Mouse (Mus musculus) layer of hippocampus, postnatal 36 days (tissue): ENCODE results near the gene Grap. TPM values are rescaled to one million over a fixed set of nuclear protein-coding genes. Genes with fewer than 3 reads are reported as not detected.
A peak's percentile ranks its signal among the peaks of the same experiment; 100 is the strongest.
"Not testable (repeated sequence)": the region's sequence is repeated elsewhere in the genome, so short reads cannot be mapped to it uniquely, and the experiment has no call there.

Experiments used
- DNase-seq, 2 experiments: peaks; one replicate each; pipeline ENCODE4 v3.0.0; 2022
- total RNA-seq, 2 experiments: library from RNA; stranded (reverse); gene quantifications; 2 replicates each; pipeline ENCODE4 v1.2.3; 2021

Gene Grap
- total RNA-seq, 2 experiments from 2014 or later: 4.5 to 6.9 TPM

DNA sequence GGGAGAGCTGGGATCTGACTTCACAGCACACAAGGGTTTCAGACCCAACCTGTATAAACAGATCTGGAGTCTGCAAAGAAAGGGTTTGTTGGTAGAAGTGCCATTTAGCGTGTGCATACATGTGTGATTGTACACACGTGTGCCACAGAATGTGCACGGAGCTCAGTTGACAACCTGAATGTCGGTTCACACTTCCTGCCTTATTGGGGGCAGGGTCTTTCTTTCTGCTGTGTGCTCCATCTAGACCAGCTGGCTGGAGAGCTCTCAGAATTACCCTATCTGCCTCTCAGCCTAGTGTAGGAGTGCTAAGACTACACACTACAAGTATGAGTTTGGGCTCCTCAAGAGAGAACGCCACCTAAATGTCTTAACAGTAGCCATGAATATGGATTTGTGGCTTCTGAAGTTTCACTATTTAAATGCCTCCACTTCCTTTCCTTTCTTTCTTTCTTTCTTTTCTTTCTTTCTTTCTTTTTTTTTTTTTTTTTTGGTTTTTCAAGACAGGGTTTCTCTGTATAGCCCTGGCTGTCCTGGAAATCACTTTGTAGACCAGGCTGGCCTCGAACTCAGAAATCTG, 13.4 kb upstream of the Grap start:
- no peak for DNase-seq

DNA sequence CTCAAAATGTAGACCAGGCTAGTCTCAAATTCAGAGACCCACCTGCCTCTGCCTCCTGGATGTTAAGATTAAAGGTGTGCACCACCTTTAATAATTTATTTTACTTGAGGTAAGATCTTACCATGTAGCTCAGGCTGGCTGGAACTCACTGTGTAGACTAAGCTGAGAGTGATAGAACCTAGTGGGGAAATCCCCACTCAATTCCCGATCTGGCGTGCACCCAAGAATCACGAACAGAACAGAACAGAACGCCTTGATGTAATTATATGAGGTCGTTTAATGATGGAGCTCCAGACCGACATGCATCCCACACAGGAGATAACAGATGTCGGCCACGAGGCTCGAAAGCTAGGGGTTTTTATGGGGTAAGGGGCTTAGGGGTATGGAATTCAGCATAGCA, 12.5 kb upstream of the Grap start:
- DNase-seq: not testable (repeated sequence)

DNA sequence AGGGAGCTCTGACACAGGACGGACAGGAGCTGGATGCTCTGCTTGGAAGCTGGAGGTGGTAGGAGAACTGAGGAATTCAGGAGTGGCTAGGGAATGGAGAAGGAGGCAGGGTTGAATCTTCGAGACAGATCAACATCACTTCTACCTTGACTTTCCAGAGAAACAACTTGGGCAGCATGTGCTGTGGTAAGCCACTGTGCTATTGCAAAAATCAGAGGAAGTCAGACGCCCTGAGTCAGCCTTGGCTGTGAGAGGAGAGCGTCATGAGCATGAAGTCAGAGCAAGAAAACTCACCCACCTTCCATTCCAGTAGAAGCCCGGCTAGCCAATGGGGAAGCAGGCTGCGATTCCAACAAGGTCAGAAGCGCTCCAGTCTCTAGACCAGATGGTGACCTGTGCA, 11.0 kb upstream of the Grap start:
- no peak for DNase-seq

DNA sequence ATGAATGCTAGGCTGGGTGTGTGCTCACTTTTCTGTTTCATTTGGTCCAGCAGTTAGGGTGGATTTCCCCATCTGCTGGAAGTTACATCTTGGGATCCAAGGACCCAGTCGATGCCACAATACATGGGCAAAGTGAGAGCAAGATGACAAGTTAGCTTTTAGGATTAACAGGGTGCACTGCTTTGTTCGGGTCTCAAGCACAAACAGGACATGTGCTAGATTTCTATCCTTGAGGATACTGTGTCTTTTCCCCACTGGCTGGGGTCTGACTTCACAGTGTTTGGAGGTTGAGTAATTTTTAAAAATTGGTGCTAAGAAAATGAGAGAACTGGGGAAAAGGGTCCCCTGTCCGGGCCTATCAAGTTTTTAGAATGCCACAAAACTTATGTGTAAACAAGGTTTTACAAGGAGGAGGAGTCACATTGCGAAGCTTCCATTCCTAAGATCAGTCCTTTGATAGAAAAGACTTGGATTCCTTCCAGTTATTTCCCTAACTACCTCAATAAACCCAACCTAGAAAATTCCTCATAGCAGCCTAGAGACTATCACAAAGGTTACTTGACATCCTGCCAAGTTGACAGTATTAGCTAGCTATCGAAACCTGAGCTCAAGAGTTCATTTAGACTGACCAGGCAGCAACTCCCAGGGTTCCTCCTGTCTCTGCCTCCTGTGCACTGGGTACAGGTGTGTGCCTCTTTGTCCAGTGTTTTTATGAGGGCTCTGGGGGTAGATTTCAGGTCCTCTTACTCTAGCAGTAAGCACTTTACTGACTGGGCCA, 9.7 kb upstream of the Grap start:
- no peak for DNase-seq

DNA sequence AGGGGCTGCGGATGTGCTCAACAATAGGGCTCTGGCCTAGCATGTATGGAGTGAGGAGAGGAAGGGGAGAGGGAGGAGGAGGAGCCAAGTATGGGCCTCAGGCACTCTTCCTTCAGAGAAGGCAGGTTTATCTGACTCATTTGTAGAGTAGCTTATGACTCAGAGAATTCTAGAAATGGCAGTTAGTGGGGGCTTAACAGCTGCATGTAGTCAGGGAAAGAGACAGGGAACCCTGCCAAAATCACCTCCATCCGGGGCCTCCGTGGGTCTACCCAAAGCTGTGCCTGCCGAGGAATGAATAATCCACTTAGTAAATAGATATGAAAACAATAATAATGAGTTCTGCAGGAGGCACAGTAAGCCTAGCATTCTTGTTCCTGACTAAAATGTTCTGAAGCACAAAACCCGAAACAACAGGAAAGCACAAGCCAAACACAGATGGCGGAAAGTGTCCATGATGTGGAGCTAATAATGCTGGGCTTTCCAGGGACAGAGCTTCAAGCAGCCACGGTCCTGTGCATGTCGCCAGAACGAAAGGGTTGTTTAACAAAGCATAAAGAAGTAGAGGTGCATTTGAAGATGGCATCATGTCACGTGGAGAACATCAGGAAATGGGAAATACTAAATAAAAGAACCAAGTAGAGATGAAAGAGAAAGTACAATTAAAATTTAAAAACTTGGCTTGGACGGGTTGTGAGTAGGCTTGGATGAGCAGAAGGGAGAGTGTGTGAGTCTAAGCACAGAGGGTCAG, 8.3 kb upstream of the Grap start:
- peak; percentile 73 to 76 for DNase-seq

DNA sequence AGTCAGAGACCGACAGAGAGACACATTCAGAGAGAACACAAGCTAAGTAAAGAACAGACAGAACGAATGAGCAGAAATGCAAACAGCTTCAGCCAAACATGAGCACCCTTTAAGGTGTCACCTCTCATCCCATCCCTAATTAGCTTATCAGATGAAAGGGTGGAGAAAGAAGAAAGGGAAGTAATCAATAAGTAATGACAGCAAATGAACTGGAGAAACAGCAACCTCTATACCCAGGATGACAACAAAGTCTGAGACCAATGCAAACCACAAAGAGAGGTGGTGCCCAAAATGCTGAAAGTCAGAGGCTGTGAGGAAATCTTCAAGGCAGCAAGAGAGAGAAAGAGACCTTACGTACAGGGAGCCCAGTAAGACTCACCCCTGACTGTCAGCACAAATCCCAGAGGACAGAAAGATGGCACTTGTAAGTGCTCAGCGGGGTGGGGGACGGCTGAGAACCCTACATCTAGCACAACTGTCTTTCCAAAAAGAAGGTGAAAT, 7.7 kb upstream of the Grap start:
- DNase-seq: no peak

DNA sequence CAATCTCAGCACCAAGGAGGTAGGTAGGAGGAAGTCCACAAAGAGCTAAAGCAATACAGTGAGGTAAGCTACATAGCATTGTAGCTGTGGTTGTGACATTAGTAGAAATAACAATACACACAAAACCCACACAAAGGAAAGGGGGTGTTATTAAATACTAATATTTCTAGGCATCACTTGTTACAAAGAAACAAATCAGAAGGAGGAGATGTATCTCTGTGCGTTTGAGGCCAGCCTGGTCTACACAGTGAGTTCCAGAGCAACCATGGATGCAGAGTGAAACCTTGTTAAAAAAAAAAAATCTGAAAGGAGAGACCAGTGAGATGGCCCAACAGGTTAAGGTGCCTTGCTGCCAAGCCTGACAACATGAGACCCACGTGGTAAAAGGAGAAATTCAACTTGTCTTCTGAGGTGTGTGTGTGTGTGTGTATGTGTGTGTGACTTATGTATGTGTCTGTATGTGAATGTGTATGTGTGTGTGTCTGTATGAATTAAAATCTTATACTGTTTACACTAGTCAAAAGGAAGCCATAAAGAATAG, 6.5 kb upstream of the Grap start:
- no peak for DNase-seq

DNA sequence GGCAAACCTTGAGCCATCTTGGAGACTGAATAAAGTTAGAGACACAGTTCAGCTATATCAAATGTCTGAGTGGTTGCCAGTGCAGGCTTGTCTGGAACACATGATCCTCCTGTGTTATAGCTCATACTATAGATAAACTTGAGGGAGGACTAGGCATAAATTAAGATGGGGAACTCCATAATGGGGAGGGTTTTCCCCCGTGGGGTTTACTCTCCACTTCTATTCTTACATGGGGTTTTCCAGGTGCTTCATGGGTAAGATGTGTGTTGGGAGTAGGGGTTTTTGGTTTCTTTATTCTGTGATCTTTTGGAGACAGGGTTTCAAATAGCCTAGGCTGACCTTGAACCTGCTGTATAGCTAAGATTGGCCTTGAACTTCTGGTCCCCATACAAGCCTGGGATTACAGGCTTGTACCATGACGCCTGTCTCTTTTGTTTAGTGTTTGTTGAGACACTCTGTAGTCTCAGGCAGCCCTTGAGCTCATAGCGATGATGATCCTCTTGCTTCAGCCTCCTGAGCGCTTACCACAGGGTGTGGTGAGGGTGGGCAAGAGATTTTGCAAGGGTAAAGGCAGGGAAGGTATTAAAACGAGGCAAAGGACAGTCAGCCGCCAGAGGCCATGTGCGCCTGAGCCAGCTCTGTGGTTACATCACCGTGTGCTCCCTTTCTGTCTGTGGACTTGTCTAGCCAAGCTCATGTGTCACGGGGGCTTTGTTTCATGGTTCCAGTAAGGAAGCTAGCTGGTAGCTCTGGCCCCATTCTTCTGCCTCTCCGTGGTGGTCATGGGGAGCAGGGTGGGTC, 5.8 kb upstream of the Grap start:
- no peak for DNase-seq

DNA sequence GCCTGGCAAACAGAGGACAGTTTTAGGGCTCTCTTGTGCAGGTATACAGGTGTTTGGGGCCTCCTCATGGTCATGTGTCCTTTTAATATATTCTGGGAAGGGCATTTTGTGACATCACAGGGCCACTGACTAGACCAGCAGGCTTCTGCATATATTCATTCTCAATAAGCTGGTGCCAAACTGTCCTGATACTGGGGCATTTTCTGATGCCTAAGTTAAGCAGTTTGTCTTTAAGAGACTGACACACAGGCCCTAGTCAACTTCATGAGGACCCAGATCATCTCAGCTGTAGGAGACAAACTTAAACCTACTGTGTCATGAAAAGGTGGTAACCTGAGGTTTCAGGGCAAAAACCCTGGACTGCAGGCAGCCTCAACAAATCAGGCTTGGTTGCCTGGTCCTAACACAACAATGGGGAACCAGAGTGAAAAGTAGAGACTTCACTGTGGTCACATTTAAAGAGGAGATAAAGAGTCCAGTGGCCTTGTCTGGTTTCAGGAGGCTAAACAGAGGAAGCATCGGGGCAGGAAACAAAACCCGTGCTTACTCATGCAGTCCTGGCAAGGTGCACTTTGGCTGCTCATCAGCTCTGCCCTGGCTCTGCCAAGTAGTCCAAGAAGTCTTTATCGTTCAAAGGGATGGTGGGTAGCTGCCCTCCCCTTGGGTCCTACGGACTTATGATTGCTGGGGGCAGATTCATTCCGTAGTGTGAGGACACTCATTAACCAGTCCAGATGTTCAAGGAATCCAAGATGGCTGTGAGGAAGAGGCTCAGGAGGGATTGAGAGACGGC, 4.9 kb upstream of the Grap start:
- DNase-seq: no peak

DNA sequence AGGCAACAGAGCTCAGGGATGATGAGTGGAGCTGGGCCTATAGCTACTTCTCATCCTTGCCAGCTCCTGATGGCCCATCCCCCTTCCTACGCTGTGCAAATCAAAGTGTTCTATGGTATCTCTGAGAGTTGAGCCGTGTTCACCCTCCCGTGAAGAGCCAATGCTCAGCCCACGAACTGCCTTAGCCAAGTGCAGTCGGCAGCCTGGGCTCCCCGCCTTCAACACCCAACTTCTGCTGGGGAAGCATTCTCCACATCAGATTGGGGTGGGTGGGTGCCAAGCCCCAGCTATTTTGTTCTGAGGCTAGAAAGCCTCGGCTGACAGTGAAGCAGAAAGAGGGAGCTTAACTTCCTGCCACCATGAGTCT, 4.3 kb upstream of the Grap start:
- DNase-seq: peak; percentile 54 to 60

DNA sequence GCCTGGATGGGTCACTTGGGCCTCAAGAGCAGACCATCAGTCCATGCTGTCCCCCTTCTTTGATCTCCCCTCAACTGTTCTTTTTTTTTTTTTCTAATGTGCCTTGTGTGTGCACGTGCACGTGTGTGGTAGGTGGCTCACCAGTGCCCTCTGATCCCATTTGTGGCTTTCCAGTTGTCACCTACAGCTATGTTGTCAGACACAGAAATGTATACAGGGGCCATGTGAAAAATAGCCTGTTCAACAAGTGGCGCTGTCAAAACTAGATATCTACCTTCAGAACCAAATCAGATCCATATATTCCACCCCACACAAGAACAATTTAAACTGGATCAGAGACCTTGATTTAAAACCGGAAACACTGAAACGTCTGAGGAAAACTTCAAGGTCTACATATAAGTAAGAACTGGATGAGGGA, 3.9 kb upstream of the Grap start:
- DNase-seq: no peak

DNA sequence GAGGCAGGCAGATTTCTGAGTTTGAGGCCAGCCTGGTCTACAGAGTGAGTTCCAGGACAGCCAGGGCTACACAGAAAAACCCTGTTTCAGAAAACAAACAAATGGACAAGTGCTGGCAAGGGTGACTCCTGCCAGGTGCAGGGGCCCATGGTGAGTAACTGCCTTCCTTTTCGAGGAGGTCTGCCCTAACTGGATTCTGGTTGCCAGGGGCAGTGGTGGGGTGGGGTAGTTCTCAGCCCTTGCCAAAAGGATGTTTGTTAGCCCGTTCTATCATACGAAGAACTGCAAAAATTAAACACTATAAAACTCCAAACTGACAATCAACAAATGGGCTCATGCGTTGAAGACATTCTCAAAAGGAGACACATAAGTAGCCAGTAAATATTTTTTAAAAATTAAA, 3.4 kb upstream of the Grap start:
- no peak for DNase-seq

DNA sequence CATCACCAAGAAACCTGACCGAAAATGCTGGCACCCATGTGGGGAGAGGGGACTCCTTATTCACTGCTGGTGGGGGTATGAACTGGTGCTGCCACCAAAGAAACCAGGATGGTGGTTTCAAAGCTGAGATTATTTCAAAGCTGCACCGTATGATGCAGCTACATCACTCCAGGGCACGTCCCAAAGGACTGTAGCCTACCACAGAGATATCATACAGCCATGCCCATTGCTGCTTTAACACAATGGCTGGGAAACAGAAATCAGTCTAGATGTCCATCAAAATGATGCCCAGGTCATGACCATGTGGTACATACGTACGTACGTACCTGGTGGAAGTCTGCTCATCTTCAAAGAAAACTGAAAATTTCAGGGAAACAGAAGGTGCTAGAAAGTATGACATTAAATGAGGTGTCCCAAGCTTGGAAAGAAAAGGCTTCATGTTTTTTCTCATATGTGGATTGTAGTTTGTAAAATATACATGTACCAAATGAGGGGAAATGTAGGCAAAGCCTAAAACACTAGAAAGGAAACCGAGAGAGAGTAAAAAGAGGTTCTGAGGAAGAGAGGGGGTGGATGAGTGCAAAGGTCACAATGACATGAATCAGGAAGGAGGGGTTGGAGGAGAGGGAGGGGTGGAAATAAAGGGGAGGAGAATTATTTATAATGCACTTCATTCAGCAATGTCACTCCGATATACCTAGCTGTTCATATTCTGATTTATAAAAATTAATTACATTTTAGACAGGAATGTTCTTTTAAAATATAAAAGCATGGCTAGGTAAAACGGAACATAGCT, 2.4 kb upstream of the Grap start:
- no peak for DNase-seq

DNA sequence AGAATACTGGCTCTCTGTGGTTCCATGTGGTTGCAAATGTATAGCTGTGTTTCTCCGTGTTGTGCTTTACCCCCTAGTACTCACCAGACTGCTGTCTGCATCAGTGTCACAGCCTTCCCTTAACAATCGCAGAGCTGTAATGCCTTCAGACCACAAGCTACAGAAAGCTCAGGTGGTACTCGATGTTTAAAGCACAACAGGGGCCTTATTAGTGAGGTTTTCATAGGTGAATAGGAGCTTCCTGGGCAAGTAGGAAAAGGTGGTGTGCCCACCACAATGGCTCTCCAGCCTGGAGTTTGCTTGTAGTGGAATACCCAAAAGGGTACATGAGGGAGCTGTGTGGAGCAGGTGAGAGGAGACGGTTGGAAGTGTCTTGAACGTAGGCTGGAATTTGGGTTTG, 849 bp upstream of the Grap start:
- DNase-seq: no peak

DNA sequence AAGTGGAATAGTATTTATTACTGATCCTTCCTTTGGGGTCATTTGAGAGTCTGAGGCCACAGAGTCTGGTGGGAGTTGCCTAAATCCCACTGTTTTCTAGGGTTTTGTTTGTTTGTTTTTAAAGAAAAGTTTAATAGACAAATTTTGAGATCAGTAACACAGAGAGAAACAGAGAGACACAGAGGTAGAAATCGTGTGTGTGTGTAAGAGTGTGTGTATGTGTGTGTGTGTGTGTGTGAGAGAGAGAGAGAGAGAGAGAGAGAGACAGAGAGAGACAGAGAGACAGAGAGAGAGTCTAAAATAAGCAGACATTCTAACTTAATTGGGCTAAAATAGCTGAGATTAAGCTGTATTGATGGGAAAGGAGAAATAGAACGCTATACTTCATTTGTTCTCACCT, 503 bp downstream of the Grap start:
- no peak for DNase-seq

DNA sequence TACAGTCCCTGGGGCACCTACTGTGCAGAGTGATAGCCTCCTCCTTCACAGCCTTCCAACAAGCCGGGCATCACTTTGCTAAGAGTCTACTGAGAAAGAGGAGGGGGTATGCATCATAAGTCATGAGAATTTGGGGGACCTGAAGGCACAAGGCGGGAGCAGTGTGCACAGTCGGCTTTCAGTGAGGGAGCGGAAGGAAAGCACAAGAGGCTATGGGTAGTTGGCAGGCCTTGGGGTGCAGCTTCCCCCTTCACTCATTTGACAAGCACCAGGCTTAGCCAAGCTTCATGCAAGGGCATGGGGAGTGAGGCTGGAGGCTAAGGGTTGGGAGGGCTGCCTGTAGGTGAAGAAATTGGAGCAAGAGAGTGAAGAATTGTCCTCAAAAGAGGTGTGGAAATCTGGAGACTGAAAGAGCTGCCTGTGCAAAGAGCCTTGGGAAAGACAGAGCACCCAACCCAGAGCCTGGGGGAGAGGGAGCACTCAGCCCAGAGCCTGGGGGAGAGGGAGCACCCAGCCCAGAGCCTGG, 1.8 kb downstream of the Grap start:
- DNase-seq: no peak

DNA sequence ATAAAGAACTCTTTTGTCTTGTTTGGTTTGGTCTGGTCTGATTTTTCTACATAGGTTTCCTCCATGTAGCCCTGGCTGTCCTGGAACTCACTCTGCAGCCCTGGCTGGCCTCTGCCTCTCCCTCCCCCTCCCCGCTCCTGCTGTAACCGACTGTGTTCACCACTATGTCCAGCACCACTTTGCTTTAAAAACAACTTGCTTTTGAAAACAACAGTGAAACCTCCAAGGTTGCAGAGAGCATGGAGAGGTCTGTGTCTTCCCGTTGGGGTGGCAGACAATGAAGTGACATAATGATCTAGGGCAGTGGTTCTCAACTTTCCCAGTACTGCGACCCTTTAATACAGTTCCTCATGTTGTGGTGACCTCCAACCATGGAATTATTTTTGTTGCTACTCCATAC, 2.6 kb downstream of the Grap start:
- no peak for DNase-seq

DNA sequence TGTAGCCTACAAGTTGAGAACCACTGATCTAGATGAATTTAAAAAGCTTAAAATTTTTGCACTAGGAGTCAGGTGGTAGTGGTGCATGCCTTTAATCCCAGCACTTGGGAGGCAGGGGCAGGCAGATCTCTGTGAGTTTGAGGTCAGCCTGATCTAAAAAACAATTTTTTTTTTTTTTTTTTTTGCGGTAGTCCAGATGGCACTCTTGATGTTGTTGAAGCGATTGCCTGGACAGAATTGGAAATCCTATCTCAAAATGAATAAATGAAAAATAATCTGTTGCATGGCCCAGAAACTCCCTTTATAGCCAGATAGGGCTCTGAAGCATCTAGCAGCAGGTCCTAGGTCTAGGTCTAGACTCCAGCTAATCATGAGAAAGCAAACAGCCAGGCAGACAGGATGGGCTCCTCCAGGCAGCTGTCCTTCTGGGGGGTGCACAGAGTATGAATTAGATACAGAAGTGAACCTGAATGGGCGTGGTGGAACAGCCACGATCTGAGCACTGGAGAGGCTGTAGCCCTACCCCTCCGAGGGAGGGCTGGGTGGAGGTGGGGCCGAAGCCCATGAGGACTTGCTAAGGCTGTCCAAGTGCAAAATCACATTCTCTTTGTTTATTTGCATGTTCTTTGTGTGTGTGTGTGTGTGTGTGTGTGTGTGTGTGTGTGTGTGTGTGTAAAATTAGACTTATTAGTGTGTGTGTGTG, 3.2 kb downstream of the Grap start:
- DNase-seq: no peak

DNA sequence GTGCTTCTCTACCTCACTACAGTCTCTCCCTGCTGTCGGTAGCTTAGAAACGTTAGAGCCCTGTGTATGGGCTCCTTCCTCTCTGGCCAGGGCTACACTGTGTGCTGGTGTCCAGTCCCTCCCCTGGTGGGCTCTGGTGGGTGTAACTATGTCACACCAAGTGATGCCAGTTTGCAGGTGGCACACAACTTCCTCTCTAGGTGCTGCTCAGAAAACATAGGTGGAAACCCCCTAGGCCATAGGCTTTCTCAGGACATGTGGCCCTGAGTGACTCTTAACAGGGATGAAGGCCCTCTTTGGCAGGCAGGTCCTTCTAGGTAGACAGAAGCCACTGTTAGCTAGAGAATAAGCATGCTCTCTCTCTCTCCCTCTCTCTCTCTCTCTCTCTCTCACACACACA, 4.4 kb downstream of the Grap start:
- DNase-seq: no peak

DNA sequence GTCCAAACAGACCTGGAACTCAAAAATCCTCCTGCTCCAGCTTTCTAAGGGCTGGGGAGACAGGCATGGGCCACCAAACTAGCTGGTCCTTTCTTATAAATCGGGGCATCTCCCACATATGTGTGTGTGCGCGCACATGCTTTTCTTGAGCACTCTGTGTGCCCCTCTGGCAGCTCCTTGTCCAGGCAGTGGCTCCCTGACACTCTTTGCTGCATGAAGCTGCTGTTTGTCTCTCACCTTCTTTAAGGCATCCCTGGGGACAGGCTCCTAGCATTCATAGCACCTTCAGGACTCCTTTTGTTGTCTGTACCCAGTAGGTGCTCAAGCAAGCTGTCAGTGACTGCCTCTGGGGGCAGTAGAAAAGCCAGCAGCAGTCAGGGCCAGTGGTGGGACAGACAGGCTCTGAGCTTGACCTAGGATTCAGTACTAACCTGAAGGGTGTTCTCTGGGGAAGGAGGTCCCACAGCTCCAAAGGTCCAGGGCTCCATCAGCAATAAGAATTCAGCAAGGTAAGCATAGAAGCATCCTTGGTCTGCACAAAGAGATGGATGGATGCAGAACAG, 5.4 kb downstream of the Grap start:
- no peak for DNase-seq
